Mouse (Mus musculus): Measurements from ENCODE around the gene Edf1. TPM values are rescaled to one million over a fixed set of nuclear protein-coding genes. Genes with fewer than 3 reads are reported as not detected.

Edf1 gene
- polyA plus RNA-seq, 1 experiment from 2014 or later, result 311 TPM

Other genes with a start within 250 kb of the Edf1 start
- gene Grin1, start 238.7 kb upstream of the Edf1 start, polyA plus RNA-seq (2016; fragmentation: Nextera tagmentation; extraction: Ambion mirVana), result 0.24 and 0.41 TPM in 2 replicates
- gene Man1b1, start 225.5 kb upstream of the Edf1 start, polyA plus RNA-seq (2016; fragmentation: Nextera tagmentation; extraction: Ambion mirVana), result 29.4 and 30.5 TPM in 2 replicates
- gene Dpp7, start 201.5 kb upstream of the Edf1 start, polyA plus RNA-seq (2016; fragmentation: Nextera tagmentation; extraction: Ambion mirVana), result 11.2 TPM in 2 replicates
- gene Uap1l1, start 192.2 kb upstream of the Edf1 start, polyA plus RNA-seq (2016; fragmentation: Nextera tagmentation; extraction: Ambion mirVana), result 13.5 and 14.0 TPM in 2 replicates
- 34.6 and 38.0 TPM in 2 replicates for gene Sapcd2, start 185.5 kb upstream of the Edf1 start, polyA plus RNA-seq (2016; fragmentation: Nextera tagmentation; extraction: Ambion mirVana)
- gene Entpd2, start 162.0 kb upstream of the Edf1 start, polyA plus RNA-seq (2016; fragmentation: Nextera tagmentation; extraction: Ambion mirVana), result 0.13 and 0.19 TPM in 2 replicates
- 5.3 and 5.6 TPM in 2 replicates for gene Npdc1, start 158.5 kb upstream of the Edf1 start, polyA plus RNA-seq (2016; fragmentation: Nextera tagmentation; extraction: Ambion mirVana)
- gene Fut7, start 134.6 kb upstream of the Edf1 start, polyA plus RNA-seq (2016; fragmentation: Nextera tagmentation; extraction: Ambion mirVana), result 0.31 and 0.54 TPM in 2 replicates
- gene Abca2, start 129.1 kb upstream of the Edf1 start, polyA plus RNA-seq (2016; fragmentation: Nextera tagmentation; extraction: Ambion mirVana), result 2.8 and 3.1 TPM in 2 replicates
- gene Clic3, start 101.0 kb upstream of the Edf1 start, polyA plus RNA-seq (2016; fragmentation: Nextera tagmentation; extraction: Ambion mirVana), result 0.45 and 0.68 TPM in 2 replicates
- 9.1 and 11.4 TPM in 2 replicates for gene Paxx, start 96.8 kb upstream of the Edf1 start, polyA plus RNA-seq (2016; fragmentation: Nextera tagmentation; extraction: Ambion mirVana)
- gene Ptgds, start 87.8 kb upstream of the Edf1 start, polyA plus RNA-seq (2016; fragmentation: Nextera tagmentation; extraction: Ambion mirVana), result 0.20 and 0.22 TPM in 2 replicates
- not detected in 2 replicates for gene Lcn12, start 63.9 kb upstream of the Edf1 start, polyA plus RNA-seq (2016; fragmentation: Nextera tagmentation; extraction: Ambion mirVana)
- 39.9 and 42.7 TPM in 2 replicates for gene Fbxw5, start 57.1 kb upstream of the Edf1 start, polyA plus RNA-seq (2016; fragmentation: Nextera tagmentation; extraction: Ambion mirVana)
- gene C8g, start 56.1 kb upstream of the Edf1 start, polyA plus RNA-seq (2016; fragmentation: Nextera tagmentation; extraction: Ambion mirVana), result 17.4 and 18.8 TPM in 2 replicates
- 22.4 and 24.4 TPM in 2 replicates for gene Traf2, start 10.9 kb upstream of the Edf1 start, polyA plus RNA-seq (2016; fragmentation: Nextera tagmentation; extraction: Ambion mirVana)
- 0.38 and 0.45 TPM in 2 replicates for gene Mamdc4, start 17.0 kb downstream of the Edf1 start, polyA plus RNA-seq (2016; fragmentation: Nextera tagmentation; extraction: Ambion mirVana)
- gene Phpt1, start 17.4 kb downstream of the Edf1 start, polyA plus RNA-seq (2016; fragmentation: Nextera tagmentation; extraction: Ambion mirVana), result 67.8 and 69.2 TPM in 2 replicates
- not detected in 2 replicates for gene Ajm1, start 23.9 kb downstream of the Edf1 start, polyA plus RNA-seq (2016; fragmentation: Nextera tagmentation; extraction: Ambion mirVana)
- 41.8 and 42.9 TPM in 2 replicates for gene Rabl6, start 50.7 kb downstream of the Edf1 start, polyA plus RNA-seq (2016; fragmentation: Nextera tagmentation; extraction: Ambion mirVana)
- 0.14 and 0.28 TPM in 2 replicates for gene Ccdc183, start 59.8 kb downstream of the Edf1 start, polyA plus RNA-seq (2016; fragmentation: Nextera tagmentation; extraction: Ambion mirVana)
- 7.1 and 8.0 TPM in 2 replicates for gene Tmem141, start 64.2 kb downstream of the Edf1 start, polyA plus RNA-seq (2016; fragmentation: Nextera tagmentation; extraction: Ambion mirVana)
- gene Fcna, start 70.2 kb downstream of the Edf1 start, polyA plus RNA-seq (2016; fragmentation: Nextera tagmentation; extraction: Ambion mirVana), result 30.8 and 35.6 TPM in 2 replicates
- gene Lcn8, start 95.3 kb downstream of the Edf1 start, polyA plus RNA-seq (2016; fragmentation: Nextera tagmentation; extraction: Ambion mirVana), result not detected in 2 replicates
- gene Lcn5, start 100.1 kb downstream of the Edf1 start, polyA plus RNA-seq (2016; fragmentation: Nextera tagmentation; extraction: Ambion mirVana), result not detected in 2 replicates
- not detected in 2 replicates for gene Lcn6, start 118.9 kb downstream of the Edf1 start, polyA plus RNA-seq (2016; fragmentation: Nextera tagmentation; extraction: Ambion mirVana)
- not detected in 2 replicates for gene Lcn10, start 124.9 kb downstream of the Edf1 start, polyA plus RNA-seq (2016; fragmentation: Nextera tagmentation; extraction: Ambion mirVana)
- not detected in 2 replicates for gene Obp2a, start 142.2 kb downstream of the Edf1 start, polyA plus RNA-seq (2016; fragmentation: Nextera tagmentation; extraction: Ambion mirVana)
- 21.7 and 21.8 TPM in 2 replicates for gene Bmyc, start 148.9 kb downstream of the Edf1 start, polyA plus RNA-seq (2016; fragmentation: Nextera tagmentation; extraction: Ambion mirVana)
- not detected in 2 replicates for gene Obp2b, start 179.2 kb downstream of the Edf1 start, polyA plus RNA-seq (2016; fragmentation: Nextera tagmentation; extraction: Ambion mirVana)
- gene Lcn3, start 207.7 kb downstream of the Edf1 start, polyA plus RNA-seq (2016; fragmentation: Nextera tagmentation; extraction: Ambion mirVana), result not detected in 2 replicates
- not detected in 2 replicates for gene Lcn11, start 219.2 kb downstream of the Edf1 start, polyA plus RNA-seq (2016; fragmentation: Nextera tagmentation; extraction: Ambion mirVana)
- not detected in 2 replicates for gene Gm13539, start 224.4 kb downstream of the Edf1 start, polyA plus RNA-seq (2016; fragmentation: Nextera tagmentation; extraction: Ambion mirVana)